Mouse (Mus musculus): Measurements from ENCODE around the gene Pbrm1. TPM values are rescaled to one million over a fixed set of nuclear protein-coding genes. Genes with fewer than 3 reads are reported as not detected.

Gene Pbrm1
- polyA plus RNA-seq, 1 experiment = 8.3 TPM

- no peaks in the 10 kb centered on the region for H3K27me3 ChIP-seq (ENCODE audit: control insufficient read depth, insufficient read depth, low read length)
- H3K4me3 ChIP-seq (ENCODE audit: control insufficient read depth, low read depth, low read length) = no peak overlapping the region
- H3K36me3 ChIP-seq (ENCODE audit: control insufficient read depth, insufficient read depth, low read length) = peaks cover 2% of the 10 kb centered on the region
- TF ChIP-seq POLR2A (IDR thresholded peaks at IDR 0.05; ENCODE audit: control insufficient read depth, low read depth, low read length) = no peak
- TF ChIP-seq CTCF (IDR thresholded peaks at IDR 0.05; ENCODE audit: control insufficient read depth, insufficient read depth, insufficient replicate concordance, low read depth, low read length) = no peak
- H3K27ac ChIP-seq (ENCODE audit: control insufficient read depth, insufficient read depth, low read depth, low read length) = no peak overlapping the region
- peaks cover 3% of the 10 kb centered on the region for H3K4me1 ChIP-seq (ENCODE audit: control insufficient read depth, insufficient read depth, low read length)
Observed at GRCm38 (mm10) chr14:31004527-31004926, 14.4 kb upstream of the Pbrm1 start.

- Histone ChIP-seq H3K27ac (ENCODE audit: control insufficient read depth, insufficient read depth, low read depth, low read length) (no peak overlapping the region), H3K27me3 (ENCODE audit: control insufficient read depth, insufficient read depth, low read length) (no peaks in the 10 kb centered on the region), H3K4me1 (ENCODE audit: control insufficient read depth, insufficient read depth, low read length) (peaks cover 3% of the 10 kb centered on the region), H3K4me3 (ENCODE audit: control insufficient read depth, low read depth, low read length) (no peak overlapping the region), H3K36me3 (ENCODE audit: control insufficient read depth, insufficient read depth, low read length) (peaks cover 4% of the 10 kb centered on the region)
- TF ChIP-seq CTCF (IDR thresholded peaks at IDR 0.05; ENCODE audit: control insufficient read depth, insufficient read depth, insufficient replicate concordance, low read depth, low read length) (no peak), POLR2A (IDR thresholded peaks at IDR 0.05; ENCODE audit: control insufficient read depth, low read depth, low read length) (no peak)
Observed at GRCm38 (mm10) chr14:31006779-31007178, 12.2 kb upstream of the Pbrm1 start.

- peaks cover 4% of the 10 kb centered on the region for H3K36me3 ChIP-seq (ENCODE audit: control insufficient read depth, insufficient read depth, low read length)
- H3K27me3 ChIP-seq (ENCODE audit: control insufficient read depth, insufficient read depth, low read length) = no peaks in the 10 kb centered on the region
- TF ChIP-seq CTCF (IDR thresholded peaks at IDR 0.05; ENCODE audit: control insufficient read depth, insufficient read depth, insufficient replicate concordance, low read depth, low read length) (no peak), POLR2A (IDR thresholded peaks at IDR 0.05; ENCODE audit: control insufficient read depth, low read depth, low read length) (no peak)
- no peaks in the 10 kb centered on the region for H3K4me1 ChIP-seq (ENCODE audit: control insufficient read depth, insufficient read depth, low read length)
- no peak overlapping the region for H3K27ac ChIP-seq (ENCODE audit: control insufficient read depth, insufficient read depth, low read depth, low read length)
- H3K4me3 ChIP-seq (ENCODE audit: control insufficient read depth, low read depth, low read length) = no peak overlapping the region
Observed at GRCm38 (mm10) chr14:31011588-31011987, 7.3 kb upstream of the Pbrm1 start.

GRCm38 (mm10) chr14:31013928-31014327 is 5.0 kb upstream of the Pbrm1 start:
- Histone ChIP-seq H3K4me1 (ENCODE audit: control insufficient read depth, insufficient read depth, low read length) (peaks cover 4% of the 10 kb centered on the region; the same call in 1 of the 2 replicates), H3K27ac (ENCODE audit: control insufficient read depth, insufficient read depth, low read depth, low read length) (no peak overlapping the region), H3K27me3 (ENCODE audit: control insufficient read depth, insufficient read depth, low read length) (no peaks in the 10 kb centered on the region), H3K36me3 (ENCODE audit: control insufficient read depth, insufficient read depth, low read length) (peaks cover 1% of the 10 kb centered on the region), H3K4me3 (ENCODE audit: control insufficient read depth, low read depth, low read length) (no peak overlapping the region)
- TF ChIP-seq POLR2A (IDR thresholded peaks at IDR 0.05; ENCODE audit: control insufficient read depth, low read depth, low read length) (no peak), CTCF (IDR thresholded peaks at IDR 0.05; ENCODE audit: control insufficient read depth, insufficient read depth, insufficient replicate concordance, low read depth, low read length) (no peak)

GRCm38 (mm10) chr14:31016063-31016462 is 2.9 kb upstream of the Pbrm1 start:
- H3K27ac ChIP-seq (ENCODE audit: control insufficient read depth, insufficient read depth, low read depth, low read length) = no peak overlapping the region
- H3K4me3 ChIP-seq (ENCODE audit: control insufficient read depth, low read depth, low read length) = no peak overlapping the region
- no peaks in the 10 kb centered on the region; the same call in none of the 2 replicates for H3K36me3 ChIP-seq (ENCODE audit: control insufficient read depth, insufficient read depth, low read length)
- TF ChIP-seq CTCF (IDR thresholded peaks at IDR 0.05; ENCODE audit: control insufficient read depth, insufficient read depth, insufficient replicate concordance, low read depth, low read length) (no peak), POLR2A (IDR thresholded peaks at IDR 0.05; ENCODE audit: control insufficient read depth, low read depth, low read length) (no peak)
- H3K4me1 ChIP-seq (ENCODE audit: control insufficient read depth, insufficient read depth, low read length) = peaks cover 6% of the 10 kb centered on the region; the same call in 1 of the 2 replicates
- no peaks in the 10 kb centered on the region for H3K27me3 ChIP-seq (ENCODE audit: control insufficient read depth, insufficient read depth, low read length)

- Histone ChIP-seq H3K36me3 (ENCODE audit: control insufficient read depth, insufficient read depth, low read length) (no peaks in the 10 kb centered on the region; the same call in none of the 2 replicates), H3K27ac (ENCODE audit: control insufficient read depth, insufficient read depth, low read depth, low read length) (no peak overlapping the region; the same call in 1 of the 2 replicates), H3K27me3 (ENCODE audit: control insufficient read depth, insufficient read depth, low read length) (no peaks in the 10 kb centered on the region), H3K4me3 (ENCODE audit: control insufficient read depth, low read depth, low read length) (peak overlapping the region; percentile 92), H3K4me1 (ENCODE audit: control insufficient read depth, insufficient read depth, low read length) (peaks cover 6% of the 10 kb centered on the region; the same call in 1 of the 2 replicates)
- TF ChIP-seq POLR2A (IDR thresholded peaks at IDR 0.05; ENCODE audit: control insufficient read depth, low read depth, low read length) = no peak
- no peak for TF ChIP-seq CTCF (IDR thresholded peaks at IDR 0.05; ENCODE audit: control insufficient read depth, insufficient read depth, insufficient replicate concordance, low read depth, low read length)
Observed at GRCm38 (mm10) chr14:31017854-31018253, 1.1 kb upstream of the Pbrm1 start.

- TF ChIP-seq CTCF (IDR thresholded peaks at IDR 0.05; ENCODE audit: control insufficient read depth, insufficient read depth, insufficient replicate concordance, low read depth, low read length) (no peak), POLR2A (IDR thresholded peaks at IDR 0.05; ENCODE audit: control insufficient read depth, low read depth, low read length) (no peak)
- H3K4me3 ChIP-seq (ENCODE audit: control insufficient read depth, low read depth, low read length) = peak overlapping the region; percentile 96
- no peaks in the 10 kb centered on the region for H3K27me3 ChIP-seq (ENCODE audit: control insufficient read depth, insufficient read depth, low read length)
- peak overlapping the region; percentile 93 for H3K27ac ChIP-seq (ENCODE audit: control insufficient read depth, insufficient read depth, low read depth, low read length)
- H3K36me3 ChIP-seq (ENCODE audit: control insufficient read depth, insufficient read depth, low read length) = peaks cover 1% of the 10 kb centered on the region; the same call in 1 of the 2 replicates
- H3K4me1 ChIP-seq (ENCODE audit: control insufficient read depth, insufficient read depth, low read length) = peaks cover 6% of the 10 kb centered on the region; the same call in 1 of the 2 replicates
Observed at GRCm38 (mm10) chr14:31019331-31020205, 630 bp downstream of the Pbrm1 start.
